Mouse (Mus musculus): ENCODE measurements around the gene Emp1. TPM values are rescaled to one million over a fixed set of nuclear protein-coding genes. Genes with fewer than 3 reads are reported as not detected.

Emp1 gene
- polyA plus RNA-seq, 1 experiment from 2014 or later = 67.2 TPM

DNA sequence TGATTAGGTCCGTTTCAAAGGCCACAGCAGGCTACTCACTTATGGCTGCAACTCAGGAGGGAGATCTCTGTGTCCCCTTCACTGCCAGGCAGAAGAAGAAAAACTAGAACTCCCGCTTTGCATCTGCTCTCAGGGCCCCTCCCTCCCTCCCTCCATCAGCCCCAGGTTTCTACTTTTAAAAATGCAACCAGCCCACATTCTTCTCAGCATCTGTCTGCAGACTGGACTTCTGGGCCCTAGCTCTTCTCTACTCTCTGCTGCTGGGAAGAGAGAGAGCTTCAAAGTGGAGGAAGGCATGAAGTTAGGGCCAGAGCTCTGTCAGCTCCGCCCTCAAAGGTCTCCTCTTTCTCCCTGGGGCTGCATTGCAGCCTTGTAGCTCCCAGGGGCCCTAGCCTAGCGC, 2.0 kb upstream of the Emp1 start:
- no peak overlapping the region for H3K27ac ChIP-seq (ENCODE audit: low read length)

DNA sequence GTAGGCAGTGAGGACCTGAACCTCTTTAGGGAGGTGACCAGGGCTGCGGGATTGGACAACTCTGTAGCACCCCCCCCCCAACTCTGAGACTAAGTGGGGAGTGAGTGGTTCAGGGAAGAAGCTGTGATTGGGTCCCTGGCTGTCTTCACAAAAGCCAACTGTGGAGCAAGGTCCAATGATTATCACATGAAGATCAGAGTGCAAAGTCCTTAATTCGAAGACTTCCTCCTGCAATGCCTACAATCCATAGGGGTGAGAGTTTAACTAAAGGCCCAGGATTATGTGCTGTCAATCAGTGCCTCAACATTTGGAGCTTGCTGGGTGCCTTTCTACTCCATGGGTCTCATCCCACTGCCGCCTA, 267 bp upstream of the Emp1 start:
- Histone ChIP-seq H3K4me1 (ENCODE audit: insufficient read depth, low read length) (peaks cover 52% of the 10 kb centered on the region), H3K9ac (replicated peaks; ENCODE audit: low read length) (peak overlapping the region; percentile 70; the same call in 1 of the 2 replicates), H3K4me2 (replicated peaks; ENCODE audit: low read depth, low read length) (peak overlapping the region; percentile 54), H3K9me3 (ENCODE audit: low read length) (no peaks in the 10 kb centered on the region), H3K36me3 (ENCODE audit: insufficient read depth, low read length) (no peaks in the 10 kb centered on the region; the same call in 1 of the 2 replicates), H3K4me3 (ENCODE audit: low read length) (peak overlapping the region; percentile 55), H3K27ac (ENCODE audit: low read length) (peak overlapping the region; percentile 96), H3K27me3 (ENCODE audit: insufficient read depth, low read length) (no peaks in the 10 kb centered on the region)
- WGBS = 58% methylated on average over 3 of the region's 3 CpGs
- peak; percentile 28; the same call in 1 of the 2 replicates for ATAC-seq (ENCODE audit: low FRiP score, low TSS enrichment)

More for the DNA sequence above, 2.0 kb upstream of the Emp1 start:
- no peak overlapping the region for H3K9ac ChIP-seq (replicated peaks; ENCODE audit: low read length)
- H3K4me2 ChIP-seq (replicated peaks; ENCODE audit: low read depth, low read length) = no peak overlapping the region
- ATAC-seq (ENCODE audit: low FRiP score, low TSS enrichment) = no peak
- H3K36me3 ChIP-seq (ENCODE audit: insufficient read depth, low read length) = no peaks in the 10 kb centered on the region
- H3K9me3 ChIP-seq (ENCODE audit: low read length) = no peaks in the 10 kb centered on the region
- WGBS = 43% methylated on average over 4 of the region's 4 CpGs
- no peaks in the 10 kb centered on the region for H3K27me3 ChIP-seq (ENCODE audit: insufficient read depth, low read length)
- H3K4me1 ChIP-seq (ENCODE audit: insufficient read depth, low read length) = peaks cover 42% of the 10 kb centered on the region
- no peak overlapping the region for H3K4me3 ChIP-seq (ENCODE audit: low read length)

DNA sequence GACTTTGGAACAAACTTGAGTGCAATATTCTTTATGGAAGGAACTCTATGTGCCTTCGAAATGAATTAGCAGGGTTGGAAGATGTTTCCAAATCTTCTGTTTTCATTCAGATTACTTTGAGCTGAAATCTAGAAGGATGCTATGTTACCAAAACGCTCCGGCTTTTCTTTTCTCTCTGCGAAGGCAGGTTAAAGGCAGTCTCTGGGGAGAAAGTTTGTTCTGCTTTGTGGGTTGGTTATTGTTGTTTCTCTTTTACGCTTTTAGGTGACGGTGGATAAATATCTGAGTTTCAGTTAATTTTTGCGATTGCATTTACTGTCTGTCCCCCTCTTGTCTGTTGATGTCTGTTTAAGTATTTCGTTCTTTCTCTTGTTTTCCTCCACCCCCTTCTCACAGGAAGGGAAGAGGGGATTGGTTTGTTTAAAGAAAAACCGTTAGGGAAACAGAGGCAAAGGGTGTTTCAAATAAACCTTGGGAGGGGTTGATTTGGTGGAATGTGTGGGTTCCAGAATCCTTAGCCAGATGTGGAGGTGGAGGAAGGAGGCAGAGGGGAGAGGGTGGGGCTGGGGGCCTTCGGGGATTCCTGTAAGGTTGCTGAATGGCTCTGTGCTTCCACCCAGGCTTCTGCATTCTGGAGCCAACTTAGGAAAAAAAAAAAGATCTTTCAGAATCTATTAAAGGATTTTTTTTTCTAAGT, 1.1 kb downstream of the Emp1 start:
- no peaks in the 10 kb centered on the region; the same call in 1 of the 2 replicates for H3K36me3 ChIP-seq (ENCODE audit: insufficient read depth, low read length)
- H3K4me3 ChIP-seq (ENCODE audit: low read length) = peak overlapping the region; percentile 55
- peaks cover 65% of the 10 kb centered on the region for H3K4me1 ChIP-seq (ENCODE audit: insufficient read depth, low read length)
- no peaks in the 10 kb centered on the region for H3K9me3 ChIP-seq (ENCODE audit: low read length)
- 46% methylated on average over 10 of the region's 10 CpGs for WGBS
- peak overlapping the region; percentile 54 for H3K4me2 ChIP-seq (replicated peaks; ENCODE audit: low read depth, low read length)
- ATAC-seq (ENCODE audit: low FRiP score, low TSS enrichment) = no peak
- H3K27me3 ChIP-seq (ENCODE audit: insufficient read depth, low read length) = no peaks in the 10 kb centered on the region
- H3K9ac ChIP-seq (replicated peaks; ENCODE audit: low read length) = peak overlapping the region; percentile 70
- H3K27ac ChIP-seq (ENCODE audit: low read length) = peak overlapping the region; percentile 96

DNA sequence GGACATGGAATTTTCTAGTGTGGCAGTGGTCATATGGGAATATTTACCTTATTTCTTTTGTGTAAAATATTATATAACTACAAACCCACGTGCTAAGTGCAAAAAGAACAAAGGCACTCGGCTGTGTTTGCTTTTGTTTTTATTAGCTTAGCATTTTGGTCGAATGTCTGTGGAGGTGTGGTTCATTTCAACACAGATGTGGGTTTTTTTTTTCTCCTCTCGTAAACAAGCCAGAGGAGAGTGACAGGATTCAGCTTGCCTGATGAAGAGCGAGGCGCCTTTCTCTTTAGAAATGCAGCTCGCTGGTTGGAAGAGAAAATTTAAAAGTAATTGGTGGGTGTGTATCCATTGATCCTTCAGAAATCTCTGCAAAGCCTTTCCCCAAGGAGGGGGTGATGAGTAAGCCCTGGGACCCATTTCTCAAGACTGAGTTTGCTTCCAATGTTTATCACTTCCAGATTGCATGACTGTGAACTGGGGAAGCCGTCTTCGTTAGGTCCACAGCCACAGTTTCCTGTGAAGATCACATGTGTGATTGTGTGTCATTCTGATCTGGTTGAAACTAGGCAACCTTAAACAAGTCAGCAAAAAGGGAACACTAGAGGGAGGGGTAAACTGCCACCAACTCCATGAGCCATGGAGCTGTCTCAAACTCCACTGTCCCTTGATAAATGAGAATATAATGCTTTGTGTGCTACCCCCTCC, 1.8 kb downstream of the Emp1 start:
- peak; percentile 3; the same call in 1 of the 2 replicates for ATAC-seq (ENCODE audit: low FRiP score, low TSS enrichment)
- Histone ChIP-seq H3K36me3 (ENCODE audit: insufficient read depth, low read length) (no peaks in the 10 kb centered on the region; the same call in 1 of the 2 replicates), H3K4me3 (ENCODE audit: low read length) (peak overlapping the region; percentile 55), H3K27me3 (ENCODE audit: insufficient read depth, low read length) (no peaks in the 10 kb centered on the region), H3K9me3 (ENCODE audit: low read length) (no peaks in the 10 kb centered on the region), H3K9ac (replicated peaks; ENCODE audit: low read length) (peak overlapping the region; percentile 62), H3K27ac (ENCODE audit: low read length) (peak overlapping the region; percentile 96), H3K4me1 (ENCODE audit: insufficient read depth, low read length) (peaks cover 71% of the 10 kb centered on the region), H3K4me2 (replicated peaks; ENCODE audit: low read depth, low read length) (peak overlapping the region; percentile 54)
- 23% methylated on average over 9 of the region's 9 CpGs for WGBS

DNA sequence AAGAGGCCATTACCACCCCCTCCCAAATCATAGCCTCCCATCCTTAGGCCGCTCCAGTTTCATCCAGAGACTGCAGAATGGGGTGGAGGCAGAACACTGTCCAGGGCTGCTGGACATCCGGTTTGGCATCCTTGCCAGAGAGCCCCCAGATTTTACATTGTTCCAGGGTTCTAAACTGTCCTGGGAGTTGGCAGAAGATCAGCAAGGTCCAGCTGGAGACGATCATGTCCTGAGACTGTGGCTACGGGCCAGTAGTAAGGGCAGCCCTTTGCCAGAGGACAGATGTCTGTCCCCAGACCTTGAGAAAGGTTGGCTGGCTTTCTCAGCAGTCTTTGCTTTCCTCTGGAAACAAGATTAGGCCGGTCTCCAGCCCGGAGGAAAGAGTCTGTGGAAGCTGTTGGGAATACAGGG, 2.6 kb downstream of the Emp1 start:
- peak overlapping the region; percentile 54 for H3K4me2 ChIP-seq (replicated peaks; ENCODE audit: low read depth, low read length)
- H3K9ac ChIP-seq (replicated peaks; ENCODE audit: low read length) = peak overlapping the region; percentile 62
- H3K4me3 ChIP-seq (ENCODE audit: low read length) = peak overlapping the region; percentile 55
- H3K4me1 ChIP-seq (ENCODE audit: insufficient read depth, low read length) = peaks cover 78% of the 10 kb centered on the region
- H3K27ac ChIP-seq (ENCODE audit: low read length) = peak overlapping the region; percentile 96
- H3K36me3 ChIP-seq (ENCODE audit: insufficient read depth, low read length) = no peaks in the 10 kb centered on the region; the same call in 1 of the 2 replicates
- H3K9me3 ChIP-seq (ENCODE audit: low read length) = no peaks in the 10 kb centered on the region
- H3K27me3 ChIP-seq (ENCODE audit: insufficient read depth, low read length) = no peaks in the 10 kb centered on the region
- WGBS = 49% methylated on average over 6 of the region's 6 CpGs
- peak; percentile 78 for ATAC-seq (ENCODE audit: low FRiP score, low TSS enrichment)

DNA sequence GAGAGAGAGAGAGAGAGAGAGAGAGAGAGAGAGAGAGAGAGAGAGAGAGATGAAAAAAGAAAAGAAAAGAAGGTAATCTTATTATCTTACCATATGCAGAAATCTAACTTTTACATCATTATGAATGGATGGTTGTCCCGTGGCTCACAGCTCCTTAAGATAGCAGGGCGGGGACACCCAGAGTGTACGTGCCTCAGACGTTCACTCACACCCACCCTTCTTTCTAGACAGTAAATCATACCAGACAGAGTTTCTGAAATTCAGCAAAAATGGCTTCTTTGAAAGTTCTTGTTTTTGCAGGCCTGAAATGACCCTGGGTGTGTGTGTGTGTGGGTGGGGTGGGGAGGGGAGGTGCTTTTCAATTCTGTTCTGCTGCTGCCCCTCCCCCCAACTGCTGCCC, 3.3 kb downstream of the Emp1 start:
- Histone ChIP-seq H3K4me1 (ENCODE audit: insufficient read depth, low read length) (peaks cover 76% of the 10 kb centered on the region), H3K4me2 (replicated peaks; ENCODE audit: low read depth, low read length) (peak overlapping the region; percentile 54), H3K27me3 (ENCODE audit: insufficient read depth, low read length) (no peaks in the 10 kb centered on the region), H3K9me3 (ENCODE audit: low read length) (no peaks in the 10 kb centered on the region), H3K27ac (ENCODE audit: low read length) (peak overlapping the region; percentile 96), H3K9ac (replicated peaks; ENCODE audit: low read length) (no peak overlapping the region), H3K36me3 (ENCODE audit: insufficient read depth, low read length) (no peaks in the 10 kb centered on the region; the same call in 1 of the 2 replicates), H3K4me3 (ENCODE audit: low read length) (no peak overlapping the region)
- no peak for ATAC-seq (ENCODE audit: low FRiP score, low TSS enrichment)
- WGBS = 49% methylated on average over 4 of the region's 4 CpGs

DNA sequence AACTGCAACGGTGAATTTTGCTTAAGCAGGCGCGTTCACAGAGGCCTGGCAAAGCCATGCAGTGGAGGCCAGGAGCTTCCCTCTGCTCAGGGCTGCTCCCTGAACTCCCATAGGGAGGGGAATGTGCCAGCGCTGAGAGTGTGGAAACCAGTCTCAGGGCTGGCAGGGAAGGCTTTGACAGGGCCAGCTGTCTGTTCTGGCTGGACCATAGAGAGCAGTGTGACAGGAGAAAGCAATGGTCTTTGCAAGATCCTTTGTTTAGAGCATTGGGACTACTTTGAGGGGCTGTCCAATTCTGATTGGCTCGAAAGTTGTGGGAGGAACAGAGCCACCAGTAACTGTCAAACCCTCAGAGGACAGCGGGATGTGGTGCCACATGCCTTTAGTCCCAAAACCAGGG, 5.9 kb downstream of the Emp1 start:
- Histone ChIP-seq H3K27ac (ENCODE audit: low read length) (peak overlapping the region; percentile 75), H3K4me2 (replicated peaks; ENCODE audit: low read depth, low read length) (no peak overlapping the region), H3K9ac (replicated peaks; ENCODE audit: low read length) (0 out of 2 replicates have a peak overlapping the region, but pooled peaks have one; percentile 7), H3K9me3 (ENCODE audit: low read length) (no peaks in the 10 kb centered on the region), H3K36me3 (ENCODE audit: insufficient read depth, low read length) (no peaks in the 10 kb centered on the region; the same call in 1 of the 2 replicates), H3K4me1 (ENCODE audit: insufficient read depth, low read length) (peaks cover 57% of the 10 kb centered on the region), H3K4me3 (ENCODE audit: low read length) (no peak overlapping the region), H3K27me3 (ENCODE audit: insufficient read depth, low read length) (no peaks in the 10 kb centered on the region)
- 66% methylated on average over 6 of the region's 6 CpGs for WGBS
- no peak for ATAC-seq (ENCODE audit: low FRiP score, low TSS enrichment)

DNA sequence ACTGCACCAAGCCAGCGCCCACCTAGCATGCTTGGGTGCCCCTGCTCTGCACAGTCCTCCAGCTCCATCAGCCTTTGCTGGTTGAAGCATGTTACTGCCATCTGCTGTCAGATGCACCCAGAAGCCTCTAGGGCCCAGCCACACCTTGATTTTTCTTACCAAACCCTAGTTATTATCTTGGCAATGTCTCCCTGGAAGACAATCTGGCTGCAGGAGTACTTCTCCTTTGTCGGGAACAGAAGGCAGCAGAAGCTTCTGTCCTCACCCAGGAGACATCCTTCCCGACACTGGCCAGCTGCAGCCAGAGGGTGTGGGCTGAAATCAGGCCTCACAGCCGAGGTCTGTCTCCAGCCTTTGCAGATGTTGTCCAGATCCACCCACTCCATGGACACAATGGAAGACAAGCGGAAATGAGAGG, 7.2 kb downstream of the Emp1 start:
- no peaks in the 10 kb centered on the region for H3K9me3 ChIP-seq (ENCODE audit: low read length)
- H3K9ac ChIP-seq (replicated peaks; ENCODE audit: low read length) = peak overlapping the region; percentile 47
- peak overlapping the region; percentile 66 for H3K27ac ChIP-seq (ENCODE audit: low read length)
- ATAC-seq (ENCODE audit: low FRiP score, low TSS enrichment) = peak; percentile 27; the same call in 1 of the 2 replicates
- 42% methylated on average over 5 of the region's 5 CpGs for whole genome bisulfite sequencing
- H3K4me2 ChIP-seq (replicated peaks; ENCODE audit: low read depth, low read length) = no peak overlapping the region; the same call in 1 of the 2 replicates
- H3K36me3 ChIP-seq (ENCODE audit: insufficient read depth, low read length) = no peaks in the 10 kb centered on the region; the same call in 1 of the 2 replicates
- no peak overlapping the region for H3K4me3 ChIP-seq (ENCODE audit: low read length)
- no peaks in the 10 kb centered on the region for H3K27me3 ChIP-seq (ENCODE audit: insufficient read depth, low read length)
- H3K4me1 ChIP-seq (ENCODE audit: insufficient read depth, low read length) = peaks cover 48% of the 10 kb centered on the region

DNA sequence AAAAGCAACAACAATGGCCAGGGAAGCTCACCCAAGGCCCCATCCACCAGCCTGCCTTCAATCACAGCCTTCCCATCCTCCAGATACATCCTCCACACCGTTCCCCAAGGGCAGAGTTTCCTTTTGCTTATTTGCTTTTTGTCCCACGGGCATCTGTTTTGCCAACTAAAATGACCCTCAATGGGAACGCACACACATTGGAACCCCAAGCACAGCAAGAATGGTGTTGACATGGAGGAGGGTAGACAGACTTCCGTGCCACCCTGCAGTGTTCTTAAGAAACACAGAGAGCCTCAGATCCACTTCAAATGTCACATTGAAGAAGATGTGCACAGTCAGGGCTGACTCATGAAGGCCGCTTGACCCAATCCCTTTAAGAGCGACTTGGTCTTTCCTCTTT, 8.6 kb downstream of the Emp1 start:
- H3K4me2 ChIP-seq (replicated peaks; ENCODE audit: low read depth, low read length) = no peak overlapping the region
- no peaks in the 10 kb centered on the region for H3K27me3 ChIP-seq (ENCODE audit: insufficient read depth, low read length)
- no peak for ATAC-seq (ENCODE audit: low FRiP score, low TSS enrichment)
- no peaks in the 10 kb centered on the region for H3K9me3 ChIP-seq (ENCODE audit: low read length)
- 83% methylated on average over 6 of the region's 6 CpGs for WGBS
- H3K4me3 ChIP-seq (ENCODE audit: low read length) = no peak overlapping the region
- no peaks in the 10 kb centered on the region; the same call in 1 of the 2 replicates for H3K36me3 ChIP-seq (ENCODE audit: insufficient read depth, low read length)
- no peak overlapping the region for H3K9ac ChIP-seq (replicated peaks; ENCODE audit: low read length)
- no peak overlapping the region for H3K27ac ChIP-seq (ENCODE audit: low read length)
- peaks cover 43% of the 10 kb centered on the region for H3K4me1 ChIP-seq (ENCODE audit: insufficient read depth, low read length)

Data from kidney, embryonic 16.5 days (tissue).